Mouse (Mus musculus) cortical plate, adult 2 months (tissue): ENCODE measurements around the gene 1700001P01Rik. TPM values are rescaled to one million over a fixed set of nuclear protein-coding genes. Genes with fewer than 3 reads are reported as not detected.
"Not testable (repeated sequence)": the region's sequence is repeated elsewhere in the genome, so short reads cannot be mapped to it uniquely, and the experiment has no call there.

ENCODE experiments used
- H3K27ac ChIP-seq: fragments of 200-500 bp; 2 replicates; pipeline ENCODE4 v1.5.1; 2012; ENCODE audit warnings: low read length, control low read depth, inconsistent platforms; ENCODE audit not compliant: insufficient read depth
- H3K4me1 ChIP-seq: fragments of 200-500 bp; 2 replicates; pipeline ENCODE4 v1.6.1; 2011; ENCODE audit warnings: low read length; ENCODE audit not compliant: control insufficient read depth, insufficient read depth
- H3K4me3 ChIP-seq: fragments of 200-500 bp; 2 replicates; pipeline ENCODE4 v1.5.1; 2011; ENCODE audit warnings: mild to moderate bottlenecking, low read length, control low read depth; ENCODE audit not compliant: insufficient read depth
- CTCF ChIP-seq: fragments of 200-500 bp; IDR thresholded peaks from 2 replicates; pipeline ENCODE4 v1.5.1; 2011; ENCODE audit warnings: mild to moderate bottlenecking, control low read depth, low read length; ENCODE audit not compliant: insufficient read depth; ENCODE audit errors: extremely low read depth
- POLR2A ChIP-seq: fragments of 200-500 bp; IDR thresholded peaks from 2 replicates; pipeline ENCODE4 v1.6.1; 2011; ENCODE audit warnings: mild to moderate bottlenecking, low read length, control low read depth; ENCODE audit not compliant: insufficient read depth; ENCODE audit errors: extremely low read depth
- polyA plus RNA-seq: library from polyadenylated mRNA; depleted of rRNA; stranded (reverse); fragments of >200 nt; gene quantifications from 2 replicates; pipeline ENCODE4 v1.2.3, GENCODE M21; 2012

1700001P01Rik gene
- polyA plus RNA-seq, 1 experiment: 1.6 TPM

DNA sequence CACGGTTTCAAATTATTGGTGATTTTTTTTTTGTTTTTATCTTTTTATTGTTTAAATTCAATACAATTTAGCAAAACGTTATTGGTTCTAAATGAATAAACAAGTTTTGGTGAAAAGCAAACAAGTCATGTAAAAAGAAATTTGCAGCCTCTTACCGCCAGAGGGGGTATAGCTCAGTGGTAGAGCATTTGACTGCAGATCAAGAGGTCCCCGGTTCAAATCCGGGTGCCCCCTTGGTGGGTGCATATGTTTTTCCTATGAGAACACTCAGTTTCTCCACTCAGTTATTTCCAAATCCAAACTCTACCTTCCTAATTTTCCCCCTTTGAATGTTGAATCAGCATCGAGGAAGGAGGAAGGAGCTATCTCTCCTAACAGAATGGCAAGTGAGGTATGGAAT is 21.2 kb upstream of the 1700001P01Rik start:
- Histone ChIP-seq H3K4me1 (peaks cover 2% of the 10 kb centered on the region; the same call in 1 of the 2 replicates), H3K27ac (no peak overlapping the region), H3K4me3 (peak overlapping the region; percentile 19; the same call in 1 of the 2 replicates)
- TF ChIP-seq POLR2A (no peak), CTCF (no peak)

DNA sequence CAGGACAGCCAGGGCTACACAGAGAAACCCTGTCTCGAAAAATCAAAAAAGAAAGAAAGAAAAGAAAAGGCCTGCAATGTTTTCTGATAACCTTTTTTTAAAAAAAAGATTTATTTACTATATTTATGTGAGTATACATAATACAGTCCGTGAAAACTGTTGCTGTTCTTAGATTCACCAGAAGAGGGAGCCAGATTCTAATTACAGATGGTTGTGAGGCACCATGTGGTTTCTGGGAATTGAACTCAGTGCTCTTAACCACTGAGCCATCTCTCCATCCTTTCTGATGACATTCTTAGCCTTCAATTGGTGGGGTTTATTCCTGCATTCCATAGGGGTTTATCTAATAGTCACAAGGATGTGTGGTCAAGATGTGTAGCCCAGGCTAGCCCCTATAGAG is 17.4 kb upstream of the 1700001P01Rik start:
- H3K4me1 ChIP-seq: no peaks in the 10 kb centered on the region
- no peak overlapping the region for H3K4me3 ChIP-seq
- peak; percentile 34; the same call in 1 of the 2 replicates for TF ChIP-seq CTCF
- no peak for TF ChIP-seq POLR2A
- no peak overlapping the region for H3K27ac ChIP-seq

DNA sequence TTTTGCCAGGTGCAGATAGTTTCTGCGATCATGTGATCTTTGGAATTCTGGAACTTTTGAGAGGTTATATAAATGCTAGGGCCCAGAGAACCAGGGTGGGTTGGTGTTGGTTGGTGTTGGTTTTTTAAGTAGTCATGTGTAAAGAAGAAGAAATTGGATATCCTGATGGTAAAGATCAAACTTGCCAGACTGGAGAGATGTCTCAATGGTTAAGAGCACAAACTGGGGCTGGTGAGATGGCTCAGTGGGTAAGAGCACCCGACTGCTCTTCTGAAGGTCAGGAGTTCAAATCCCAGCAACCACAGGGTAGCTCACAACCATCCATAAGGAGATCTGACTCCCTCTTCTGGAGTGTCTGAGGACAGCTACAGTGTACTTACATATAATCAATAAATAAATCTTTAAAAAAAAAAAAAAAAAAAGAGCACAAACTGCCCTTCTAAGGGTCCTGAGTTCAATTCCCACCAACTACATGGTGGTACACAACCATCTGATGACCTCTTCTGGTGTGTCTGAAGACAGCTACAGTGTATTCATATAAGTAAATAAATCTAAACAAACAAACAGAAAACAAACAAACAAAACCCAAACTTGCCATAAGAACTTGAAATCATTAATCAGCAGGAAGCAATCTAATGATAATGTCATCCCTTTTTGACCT is 15.2 kb upstream of the 1700001P01Rik start:
- H3K4me3 ChIP-seq, H3K27ac ChIP-seq, H3K4me1 ChIP-seq: not testable (repeated sequence)

GRCm38 (mm10) chr11:97789727-97790126 is 14.0 kb upstream of the 1700001P01Rik start:
- Histone ChIP-seq H3K27ac (no peak overlapping the region), H3K4me1 (no peaks in the 10 kb centered on the region), H3K4me3 (no peak overlapping the region)
- TF ChIP-seq CTCF (no peak), POLR2A (no peak)

DNA sequence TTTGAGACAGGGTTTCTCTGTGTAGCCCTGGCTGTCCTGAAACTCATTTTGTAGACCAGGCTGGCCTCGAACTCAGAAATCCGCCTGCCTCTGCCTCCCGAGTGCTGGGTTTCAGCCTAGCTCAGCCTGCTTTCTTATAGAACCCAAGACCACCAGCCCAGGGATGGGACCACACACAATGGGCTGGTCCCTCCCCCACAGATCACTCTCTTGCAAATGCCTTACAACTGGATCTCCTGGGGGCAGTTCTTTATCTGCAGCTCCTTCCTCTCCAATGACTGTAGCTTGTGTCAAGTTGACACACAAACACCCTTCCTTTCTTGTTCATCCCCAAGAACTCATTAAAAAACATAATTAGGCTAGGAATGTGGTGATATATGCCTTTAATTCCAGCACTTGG is 12.2 kb upstream of the 1700001P01Rik start:
- H3K4me3 ChIP-seq: no peak overlapping the region
- no peaks in the 10 kb centered on the region for H3K4me1 ChIP-seq
- TF ChIP-seq CTCF (no peak), POLR2A (no peak)
- no peak overlapping the region for H3K27ac ChIP-seq

DNA sequence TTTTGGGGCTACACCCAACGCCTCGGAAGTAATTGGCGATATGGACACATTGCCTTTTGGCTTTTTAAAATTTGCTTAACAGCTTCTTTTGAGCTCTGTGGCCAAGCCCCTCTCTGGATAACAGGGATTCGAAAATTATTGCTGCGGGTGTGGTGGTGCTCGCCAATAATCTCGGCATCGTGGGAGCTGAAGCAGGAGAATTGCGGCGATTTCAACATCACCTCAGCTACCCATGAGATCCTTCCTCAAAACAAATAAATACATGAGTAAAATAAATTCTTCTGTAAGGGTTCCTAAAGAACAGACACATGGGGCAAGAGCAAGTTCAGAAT is 6.8 kb upstream of the 1700001P01Rik start:
- H3K4me1 ChIP-seq: peaks cover 2% of the 10 kb centered on the region; the same call in 1 of the 2 replicates

DNA sequence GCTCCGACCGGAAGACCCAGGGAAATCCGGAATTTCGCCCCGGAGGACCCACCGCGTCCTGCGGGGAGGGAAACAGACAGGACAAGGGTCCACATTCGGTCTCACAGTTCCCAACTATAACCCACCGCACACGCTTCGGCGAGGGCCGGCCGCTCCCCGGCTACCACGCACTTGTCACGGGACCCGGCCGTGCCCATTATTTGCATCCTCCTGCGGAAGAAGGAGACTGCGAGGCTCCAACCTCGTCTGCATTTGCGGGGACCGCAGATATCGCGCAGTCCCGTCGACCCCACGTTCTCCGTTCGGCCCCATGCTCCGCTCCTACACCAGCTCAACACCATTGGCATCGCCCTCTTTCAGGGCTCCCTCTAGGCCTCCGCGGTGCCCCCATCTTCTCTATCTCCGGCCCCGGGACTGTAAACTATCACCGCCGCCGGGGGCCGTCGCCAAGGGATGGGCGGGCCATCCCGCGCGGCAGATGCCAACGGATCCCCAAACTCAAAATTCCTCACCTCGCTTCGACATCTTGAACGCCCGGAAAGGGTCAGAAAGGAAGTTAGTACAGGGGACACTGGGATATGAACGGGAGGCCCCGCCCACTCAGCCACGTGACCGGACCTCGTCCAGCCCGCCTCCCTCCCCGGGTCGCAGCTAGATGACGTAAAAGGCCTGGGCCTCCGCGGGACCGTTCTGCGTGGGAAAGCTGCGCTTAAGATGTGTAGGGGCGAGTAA is 6.3 kb upstream of the 1700001P01Rik start, which contains the start of gene Rpl23:
TSS of gene Rpl23 (minus strand) at position 606 of the 732 bp plus-strand sequence.
- TF ChIP-seq POLR2A (peak; percentile 98), CTCF (no peak)
- Histone ChIP-seq H3K27ac (peak within 1 kb of the TSS; percentile 68), H3K4me3 (peak within 1 kb of the TSS; percentile 74), H3K4me1 (peaks cover 2% of the 10 kb centered on the region; the same call in 1 of the 2 replicates)

More for the DNA sequence above, 6.8 kb upstream of the 1700001P01Rik start:
- H3K4me3 ChIP-seq: peak overlapping the region; percentile 74
- TF ChIP-seq POLR2A (no peak), CTCF (no peak)
- no peak overlapping the region for H3K27ac ChIP-seq

- TF ChIP-seq CTCF (no peak), POLR2A (no peak)
- H3K4me1 ChIP-seq: peaks cover 2% of the 10 kb centered on the region; the same call in 1 of the 2 replicates
- no peak overlapping the region for H3K27ac ChIP-seq
- H3K4me3 ChIP-seq: peak overlapping the region; percentile 74
Measured at GRCm38 (mm10) chr11:97781478-97781831, 5.7 kb upstream of the 1700001P01Rik start.

- Histone ChIP-seq H3K4me3 (no peak overlapping the region), H3K27ac (no peak overlapping the region), H3K4me1 (peaks cover 2% of the 10 kb centered on the region; the same call in 1 of the 2 replicates)
- TF ChIP-seq POLR2A: no peak
- TF ChIP-seq CTCF: no peak
Measured at GRCm38 (mm10) chr11:97779968-97780701, 4.4 kb upstream of the 1700001P01Rik start.

DNA sequence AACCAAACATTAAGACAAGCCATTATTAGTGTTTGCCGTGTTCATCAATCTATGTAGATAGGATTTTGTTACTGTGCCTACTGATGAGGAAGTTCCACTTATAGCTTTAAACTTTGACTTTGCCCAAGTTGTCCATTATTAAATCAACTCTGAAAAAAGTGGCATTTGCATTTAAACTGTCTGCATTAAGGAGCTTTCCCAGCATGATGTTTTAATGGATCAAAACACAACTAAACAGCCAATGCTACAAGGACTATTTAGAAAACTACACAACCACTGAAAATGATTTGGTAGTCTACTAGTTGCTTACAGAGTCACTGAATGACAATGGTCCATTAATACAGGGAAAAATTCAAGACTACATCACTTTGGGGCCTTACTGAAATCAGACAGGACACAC is 3.2 kb upstream of the 1700001P01Rik start:
- no peak overlapping the region for H3K27ac ChIP-seq
- peaks cover 2% of the 10 kb centered on the region; the same call in 1 of the 2 replicates for H3K4me1 ChIP-seq
- no peak overlapping the region for H3K4me3 ChIP-seq
- TF ChIP-seq POLR2A (no peak), CTCF (no peak)
